Mouse (Mus musculus): ENCODE results near the gene Ube2c.

GRCm38 (mm10) chr2:164785481-164786387 is 16.0 kb downstream of the Ube2c start, which contains the start of gene Snx21:
- TF ChIP-seq CTCF (IDR thresholded peaks at IDR 0.05; ENCODE audit: low read depth, low read length): no peak
- peak; percentile 15 for TF ChIP-seq POLR2A (IDR thresholded peaks at IDR 0.05; ENCODE audit: insufficient read depth, low read length)
- TF ChIP-seq EP300 (IDR thresholded peaks at IDR 0.05; ENCODE audit: insufficient read depth, low read depth, low read length): no peak
